Mouse (Mus musculus): ENCODE results near the gene Ms4a13. TPM values are rescaled to one million over a fixed set of nuclear protein-coding genes. Genes with fewer than 3 reads are reported as not detected.

Gene Ms4a13
- not detected in 2 replicates for polyA plus RNA-seq (2014; fragmentation: Nextera tagmentation; extraction: Ambion mirVana)

GRCm38 (mm10) chr19:11196546-11196945, at the start of gene Ms4a13:
TSS of gene Ms4a13 (minus strand) at chr19:11196737.
- 65% methylated on average over 12 of the region's 12 CpGs for WGBS

GRCm38 (mm10) chr19:11244230-11244629, 47.7 kb upstream of the Ms4a13 start:
- ATAC-seq (ENCODE audit: insufficient number of reproducible peaks, low FRiP score, low TSS enrichment, low read depth): no peak
- Histone ChIP-seq H3K4me1 (ENCODE audit: control insufficient read depth, insufficient read depth, low read length) (no peaks in the 10 kb centered on the region), H3K27ac (replicated peaks; ENCODE audit: low read depth, low read length) (no peak overlapping the region), H3K9me3 (ENCODE audit: control insufficient read depth, low read length) (no peaks in the 10 kb centered on the region), H3K27me3 (ENCODE audit: control insufficient read depth, insufficient read depth, low read length) (no peaks in the 10 kb centered on the region), H3K4me3 (ENCODE audit: low read depth, low read length) (no peak overlapping the region), H3K36me3 (ENCODE audit: control insufficient read depth, insufficient read depth, low read length) (no peaks in the 10 kb centered on the region), H3K9ac (ENCODE audit: low read length) (no peak overlapping the region), H3K4me2 (ENCODE audit: low read depth, severe bottlenecking) (no peak overlapping the region)
- no peak for DNase-seq (ENCODE audit: low spot score)

More at GRCm38 (mm10) chr19:11196546-11196945, at the start of gene Ms4a13:
- ATAC-seq (ENCODE audit: insufficient number of reproducible peaks, low FRiP score, low TSS enrichment, low read depth) (no peak), DNase-seq (ENCODE audit: low spot score) (no peak)
- no peak within 1 kb of the TSS for H3K4me3 ChIP-seq (ENCODE audit: low read depth, low read length)
- H3K36me3 ChIP-seq (ENCODE audit: control insufficient read depth, insufficient read depth, low read length): no peaks in the 10 kb centered on the region
- H3K9me3 ChIP-seq (ENCODE audit: control insufficient read depth, low read length): no peaks in the 10 kb centered on the region
- no peaks in the 10 kb centered on the region for H3K27me3 ChIP-seq (ENCODE audit: control insufficient read depth, insufficient read depth, low read length)
- H3K4me2 ChIP-seq (ENCODE audit: low read depth, severe bottlenecking): no peak within 1 kb of the TSS
- H3K9ac ChIP-seq (ENCODE audit: low read length): no peak within 1 kb of the TSS
- no peaks in the 10 kb centered on the region for H3K4me1 ChIP-seq (ENCODE audit: control insufficient read depth, insufficient read depth, low read length)
- H3K27ac ChIP-seq (replicated peaks; ENCODE audit: low read depth, low read length): no peak within 1 kb of the TSS

DNA sequence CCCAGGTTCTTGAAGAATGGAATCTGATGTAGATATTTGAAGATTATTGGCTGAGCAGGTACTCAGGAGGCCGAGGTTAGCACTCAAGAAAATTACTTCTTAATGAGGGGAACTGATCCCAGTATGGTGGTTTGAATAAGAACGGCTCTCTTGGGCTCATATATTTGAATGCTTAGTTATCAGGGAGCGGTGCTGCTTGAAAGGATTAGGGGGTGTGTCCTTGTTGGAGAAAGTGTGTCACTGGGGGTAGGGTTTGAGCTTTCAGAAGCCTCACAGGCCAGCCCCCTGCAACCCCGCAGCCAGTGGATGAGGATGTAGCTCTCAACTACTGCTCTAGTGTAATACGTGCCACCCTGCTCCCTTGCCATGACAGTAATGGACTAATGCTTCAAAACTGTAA, 46.0 kb upstream of the Ms4a13 start:
- no peak overlapping the region for H3K4me2 ChIP-seq (ENCODE audit: low read depth, severe bottlenecking)
- 61% methylated on average over 5 of the region's 5 CpGs for WGBS
- no peak overlapping the region for H3K9ac ChIP-seq (ENCODE audit: low read length)
- DNase-seq (ENCODE audit: low spot score) (no peak), ATAC-seq (ENCODE audit: insufficient number of reproducible peaks, low FRiP score, low TSS enrichment, low read depth) (no peak)
- H3K27ac ChIP-seq (replicated peaks; ENCODE audit: low read depth, low read length): no peak overlapping the region
- no peaks in the 10 kb centered on the region for H3K4me1 ChIP-seq (ENCODE audit: control insufficient read depth, insufficient read depth, low read length)
- H3K9me3 ChIP-seq (ENCODE audit: control insufficient read depth, low read length): no peaks in the 10 kb centered on the region
- H3K36me3 ChIP-seq (ENCODE audit: control insufficient read depth, insufficient read depth, low read length): no peaks in the 10 kb centered on the region
- no peaks in the 10 kb centered on the region for H3K27me3 ChIP-seq (ENCODE audit: control insufficient read depth, insufficient read depth, low read length)
- no peak overlapping the region for H3K4me3 ChIP-seq (ENCODE audit: low read depth, low read length)

- Histone ChIP-seq H3K27me3 (ENCODE audit: control insufficient read depth, insufficient read depth, low read length) (no peaks in the 10 kb centered on the region), H3K4me2 (ENCODE audit: low read depth, severe bottlenecking) (no peak overlapping the region), H3K9ac (ENCODE audit: low read length) (no peak overlapping the region), H3K36me3 (ENCODE audit: control insufficient read depth, insufficient read depth, low read length) (no peaks in the 10 kb centered on the region), H3K4me3 (ENCODE audit: low read depth, low read length) (no peak overlapping the region), H3K27ac (replicated peaks; ENCODE audit: low read depth, low read length) (no peak overlapping the region), H3K4me1 (ENCODE audit: control insufficient read depth, insufficient read depth, low read length) (no peaks in the 10 kb centered on the region), H3K9me3 (ENCODE audit: control insufficient read depth, low read length) (no peaks in the 10 kb centered on the region)
- ATAC-seq (ENCODE audit: insufficient number of reproducible peaks, low FRiP score, low TSS enrichment, low read depth) (no peak), DNase-seq (ENCODE audit: low spot score) (no peak)
Measured at GRCm38 (mm10) chr19:11235820-11236219, 39.3 kb upstream of the Ms4a13 start.

- no peak overlapping the region for H3K27ac ChIP-seq (replicated peaks; ENCODE audit: low read depth, low read length)
- no peak for DNase-seq (ENCODE audit: low spot score)
- no peak overlapping the region for H3K9ac ChIP-seq (ENCODE audit: low read length)
- H3K4me2 ChIP-seq (ENCODE audit: low read depth, severe bottlenecking): no peak overlapping the region
- no peak overlapping the region for H3K4me3 ChIP-seq (ENCODE audit: low read depth, low read length)
- WGBS: 47% methylated on average over 5 of the region's 5 CpGs
- H3K4me1 ChIP-seq (ENCODE audit: control insufficient read depth, insufficient read depth, low read length): no peaks in the 10 kb centered on the region
- no peaks in the 10 kb centered on the region for H3K27me3 ChIP-seq (ENCODE audit: control insufficient read depth, insufficient read depth, low read length)
- H3K36me3 ChIP-seq (ENCODE audit: control insufficient read depth, insufficient read depth, low read length): no peaks in the 10 kb centered on the region
- ATAC-seq (ENCODE audit: insufficient number of reproducible peaks, low FRiP score, low TSS enrichment, low read depth): peak; percentile 57; the same call in 1 of the 2 replicates
- no peaks in the 10 kb centered on the region for H3K9me3 ChIP-seq (ENCODE audit: control insufficient read depth, low read length)
Measured at GRCm38 (mm10) chr19:11234921-11235735, 38.6 kb upstream of the Ms4a13 start.

DNA sequence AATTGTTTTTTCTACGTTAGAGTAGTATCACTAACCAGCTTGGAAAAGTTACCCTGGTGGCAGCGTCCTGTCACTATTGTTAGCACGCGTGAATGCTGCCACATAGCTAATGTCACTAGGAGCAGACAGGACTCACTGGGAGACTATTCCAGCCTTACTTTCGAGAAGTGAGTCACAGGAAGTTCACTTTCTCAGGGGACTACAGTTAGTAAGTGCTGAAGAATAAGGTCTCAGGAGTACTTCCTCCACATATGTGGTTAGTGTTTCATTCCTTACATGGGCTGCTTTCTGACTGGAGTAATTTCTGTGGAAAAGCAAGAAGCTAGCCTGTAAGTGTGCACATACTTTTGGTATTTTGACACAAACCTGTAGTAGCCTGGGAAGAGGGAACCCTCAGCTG, 37.7 kb upstream of the Ms4a13 start:
- Histone ChIP-seq H3K4me1 (ENCODE audit: control insufficient read depth, insufficient read depth, low read length) (no peaks in the 10 kb centered on the region), H3K36me3 (ENCODE audit: control insufficient read depth, insufficient read depth, low read length) (no peaks in the 10 kb centered on the region), H3K9me3 (ENCODE audit: control insufficient read depth, low read length) (no peaks in the 10 kb centered on the region), H3K4me3 (ENCODE audit: low read depth, low read length) (no peak overlapping the region), H3K4me2 (ENCODE audit: low read depth, severe bottlenecking) (no peak overlapping the region), H3K27ac (replicated peaks; ENCODE audit: low read depth, low read length) (no peak overlapping the region), H3K9ac (ENCODE audit: low read length) (no peak overlapping the region), H3K27me3 (ENCODE audit: control insufficient read depth, insufficient read depth, low read length) (no peaks in the 10 kb centered on the region)
- DNase-seq (ENCODE audit: low spot score) (no peak), ATAC-seq (ENCODE audit: insufficient number of reproducible peaks, low FRiP score, low TSS enrichment, low read depth) (no peak)
- 75% methylated on average over 5 of the region's 5 CpGs for WGBS

DNA sequence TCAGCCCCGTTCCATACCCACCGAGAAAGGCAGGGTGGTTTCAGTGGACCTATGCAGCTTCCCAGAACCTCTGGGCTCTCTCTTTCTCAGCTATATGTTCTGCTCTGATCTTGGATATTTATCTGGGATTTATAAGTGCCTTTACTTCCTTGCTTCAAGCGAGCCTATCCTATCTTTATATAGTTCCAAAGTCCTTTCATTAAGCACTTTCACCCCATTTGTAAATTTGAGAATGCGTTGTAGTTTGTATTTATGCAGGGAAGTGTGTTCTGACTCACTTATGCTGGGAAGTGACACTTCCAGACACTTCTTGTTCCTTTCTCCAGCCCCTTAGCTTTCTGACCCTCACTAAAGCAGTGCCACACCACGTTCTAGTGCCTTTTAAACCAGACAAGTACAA, 35.8 kb upstream of the Ms4a13 start, which contains the start of gene Ms4a12:
Gene Ms4a12 (minus strand): TSS at position 101 of the 400 bp plus-strand sequence.
- 70% methylated on average over 5 of the region's 5 CpGs for WGBS
- Histone ChIP-seq H3K36me3 (ENCODE audit: control insufficient read depth, insufficient read depth, low read length) (no peaks in the 10 kb centered on the region), H3K27me3 (ENCODE audit: control insufficient read depth, insufficient read depth, low read length) (no peaks in the 10 kb centered on the region), H3K27ac (replicated peaks; ENCODE audit: low read depth, low read length) (no peak within 1 kb of the TSS), H3K4me3 (ENCODE audit: low read depth, low read length) (no peak within 1 kb of the TSS), H3K9ac (ENCODE audit: low read length) (no peak within 1 kb of the TSS), H3K4me1 (ENCODE audit: control insufficient read depth, insufficient read depth, low read length) (no peaks in the 10 kb centered on the region), H3K4me2 (ENCODE audit: low read depth, severe bottlenecking) (no peak within 1 kb of the TSS), H3K9me3 (ENCODE audit: control insufficient read depth, low read length) (no peaks in the 10 kb centered on the region)
- ATAC-seq (ENCODE audit: insufficient number of reproducible peaks, low FRiP score, low TSS enrichment, low read depth) (no peak), DNase-seq (ENCODE audit: low spot score) (no peak)

DNA sequence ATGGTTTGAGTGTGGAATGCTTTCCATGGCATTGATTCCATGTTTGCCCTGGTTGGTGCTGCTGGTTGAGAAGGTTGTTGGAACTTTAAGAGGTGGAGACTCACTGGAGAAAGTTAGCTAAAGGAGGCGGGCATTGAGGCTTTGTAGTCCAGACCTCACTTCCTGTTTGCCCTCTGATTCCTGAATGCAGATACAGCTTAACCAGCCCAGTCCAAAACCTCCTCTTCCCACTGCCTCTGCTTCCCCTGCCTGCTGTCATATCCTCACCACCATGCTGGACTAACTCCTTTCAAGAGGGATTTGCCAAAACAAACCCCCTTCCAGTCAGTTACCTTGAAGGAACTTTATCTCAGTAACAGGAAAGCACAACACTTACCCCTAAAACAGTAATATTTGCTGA, 4.0 kb downstream of the Ms4a13 start:
- Histone ChIP-seq H3K27me3 (ENCODE audit: control insufficient read depth, insufficient read depth, low read length) (no peaks in the 10 kb centered on the region), H3K9me3 (ENCODE audit: control insufficient read depth, low read length) (no peaks in the 10 kb centered on the region), H3K27ac (replicated peaks; ENCODE audit: low read depth, low read length) (no peak overlapping the region), H3K4me3 (ENCODE audit: low read depth, low read length) (no peak overlapping the region), H3K4me1 (ENCODE audit: control insufficient read depth, insufficient read depth, low read length) (no peaks in the 10 kb centered on the region), H3K9ac (ENCODE audit: low read length) (no peak overlapping the region), H3K4me2 (ENCODE audit: low read depth, severe bottlenecking) (no peak overlapping the region), H3K36me3 (ENCODE audit: control insufficient read depth, insufficient read depth, low read length) (no peaks in the 10 kb centered on the region)
- ATAC-seq (ENCODE audit: insufficient number of reproducible peaks, low FRiP score, low TSS enrichment, low read depth) (no peak), DNase-seq (ENCODE audit: low spot score) (no peak)
- WGBS: 67% methylated on average over 1 of the region's 1 CpGs

GRCm38 (mm10) chr19:11184121-11184520, 12.4 kb downstream of the Ms4a13 start:
- Histone ChIP-seq H3K9me3 (ENCODE audit: control insufficient read depth, low read length) (no peaks in the 10 kb centered on the region), H3K4me2 (ENCODE audit: low read depth, severe bottlenecking) (no peak overlapping the region), H3K9ac (ENCODE audit: low read length) (no peak overlapping the region), H3K36me3 (ENCODE audit: control insufficient read depth, insufficient read depth, low read length) (no peaks in the 10 kb centered on the region), H3K27ac (replicated peaks; ENCODE audit: low read depth, low read length) (no peak overlapping the region), H3K4me3 (ENCODE audit: low read depth, low read length) (no peak overlapping the region), H3K4me1 (ENCODE audit: control insufficient read depth, insufficient read depth, low read length) (no peaks in the 10 kb centered on the region), H3K27me3 (ENCODE audit: control insufficient read depth, insufficient read depth, low read length) (no peaks in the 10 kb centered on the region)
- peak; percentile 23 for DNase-seq (ENCODE audit: low spot score)
- WGBS: 17% methylated on average over 5 of the region's 5 CpGs
- ATAC-seq (ENCODE audit: insufficient number of reproducible peaks, low FRiP score, low TSS enrichment, low read depth): no peak

All from limb, embryonic 11.5 days (tissue).